ENCODE assay signal across 25 mouse cellular contexts in the genomic region with DNA sequence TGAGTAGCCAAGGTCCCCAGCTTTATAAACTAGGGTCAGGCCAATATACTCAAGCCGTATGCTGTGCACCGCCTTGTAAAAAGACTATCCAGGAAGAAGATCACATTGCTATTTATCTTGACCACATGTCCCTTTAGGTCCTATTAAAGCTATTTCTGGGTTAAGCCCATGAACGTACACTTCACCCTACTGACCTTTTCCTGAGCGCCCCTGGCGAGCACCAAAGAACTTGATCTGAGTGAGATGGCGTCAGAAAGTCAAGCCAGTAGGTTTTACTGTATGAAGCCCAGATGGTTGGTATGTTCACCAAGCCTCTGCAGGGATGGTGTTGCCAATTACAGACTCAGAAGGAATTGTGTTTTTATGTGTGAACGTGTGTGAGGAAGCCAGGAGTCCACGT. TPM values are rescaled to one million over a fixed set of nuclear protein-coding genes. Genes with fewer than 3 reads are reported as not detected.
DNase-seq lines count a peak whose midpoint lies in the region; ATAC-seq lines count a peak whose summit lies in the region.
"Had no signal": no experiment of that assay in that cellular context is flagged by ENCODE, and none has a peak within 500 bp of the region (broad histone marks: within the 10 kb centered on the region; RNA-seq: fewer than 3 reads in every experiment).

No protein-coding gene starts in this region.

- no peaks in the 10 kb centered on the region for H3K9me3 ChIP-seq in liver, embryonic 12.5 days (replicated peaks)
- no peaks in the 10 kb centered on the region for H3K9me3 ChIP-seq in liver, embryonic 11.5 days (ENCODE audit: control insufficient read depth, low read length)
- H3K9me3 ChIP-seq: embryonic facial prominence, embryonic 10.5 days; embryonic facial prominence, embryonic 12.5 days; forebrain, embryonic 13.5 days; forebrain, embryonic 15.5 days; G1E had no signal

- H3K36me3 ChIP-seq in liver, embryonic 12.5 days, result peaks cover 61% of the 10 kb centered on the region
- no peaks in the 10 kb centered on the region for H3K36me3 ChIP-seq in liver, embryonic 11.5 days (ENCODE audit: control insufficient read depth, insufficient read depth, low read length)
- H3K36me3 ChIP-seq: embryonic facial prominence, embryonic 10.5 days; embryonic facial prominence, embryonic 12.5 days; forebrain, embryonic 15.5 days had no signal

- H3K4me2 ChIP-seq in liver, embryonic 12.5 days, result no peak overlapping the region
- no peak overlapping the region for H3K4me2 ChIP-seq in liver, embryonic 11.5 days
- H3K4me2 ChIP-seq: embryonic facial prominence, embryonic 12.5 days; forebrain, embryonic 13.5 days; forebrain, embryonic 15.5 days had no signal

- peak; percentile 75 for DNase-seq in gastrocnemius, adult 18-20 months (ENCODE audit: low spot score)
- DNase-seq in gastrocnemius, postnatal 14 days, result no peak
- peak; percentile 38 for DNase-seq in gastrocnemius, postnatal 25 days
- DNase-seq in gastrocnemius, postnatal 10 days, result no peak
- DNase-seq in liver, embryonic 11.5 days (ENCODE audit: low spot score), result no peak
- peak; percentile 10 for DNase-seq in brain, adult 2 months (ENCODE audit: low read depth, low spot score)
- DNase-seq: adrenal gland, adult 2 months; adrenal gland, postnatal 10 days; adrenal gland, postnatal 25 days; B cell, adult 2 months; cerebellum, adult 11-12 months; cerebellum, adult 2 months; cerebellum, adult 9-10 months; cerebellum, postnatal 10 days; cerebellum, postnatal 25 days had no signal

- H3K9ac ChIP-seq in liver, embryonic 12.5 days, result no peak overlapping the region
- H3K9ac ChIP-seq in liver, embryonic 11.5 days (ENCODE audit: low read depth, low read length), result no peak overlapping the region
- H3K9ac ChIP-seq: embryonic facial prominence, embryonic 12.5 days; forebrain, embryonic 13.5 days; forebrain, embryonic 15.5 days had no signal

- ATAC-seq in liver, embryonic 12.5 days, result no peak
- ATAC-seq in liver, embryonic 11.5 days (replicated peaks; ENCODE audit: low FRiP score), result no peak
- no peak for ATAC-seq in activated CD4-positive, CD25-positive, alpha-beta regulatory T cell, adult 4 months
- ATAC-seq: CD4-positive, CD25-positive, alpha-beta regulatory T cell, adult 4 months; forebrain, embryonic 13.5 days; forebrain, embryonic 15.5 days; Patski had no signal

- H3K27ac ChIP-seq in liver, embryonic 12.5 days, result 0 out of 2 replicates have a peak overlapping the region, but pooled peaks have one; percentile 2
- no peak overlapping the region for H3K27ac ChIP-seq in liver, embryonic 11.5 days (ENCODE audit: low read depth, low read length)
- H3K27ac ChIP-seq: embryonic facial prominence, embryonic 10.5 days; embryonic facial prominence, embryonic 12.5 days; forebrain, embryonic 13.5 days; forebrain, embryonic 15.5 days had no signal

- no peak overlapping the region for H3K4me3 ChIP-seq in liver, embryonic 12.5 days
- H3K4me3 ChIP-seq in liver, embryonic 11.5 days (ENCODE audit: low read depth, low read length), result no peak overlapping the region
- H3K4me3 ChIP-seq: embryonic facial prominence, embryonic 10.5 days; embryonic facial prominence, embryonic 12.5 days; forebrain, embryonic 13.5 days; forebrain, embryonic 15.5 days had no signal

- peaks cover 4% of the 10 kb centered on the region; the same call in 1 of the 2 replicates for H3K27me3 ChIP-seq in liver, embryonic 12.5 days (replicated peaks)
- peaks cover 7% of the 10 kb centered on the region for H3K27me3 ChIP-seq in liver, embryonic 11.5 days (replicated peaks; ENCODE audit: control insufficient read depth, insufficient read depth, low read length)
- H3K27me3 ChIP-seq: CH12.LX; forebrain, embryonic 15.5 days had no signal

- WGBS in liver, embryonic 12.5 days (ENCODE audit: insufficient replicate concordance), result 84% methylated on average over 8 of the region's 8 CpGs
- 83% methylated on average over 8 of the region's 8 CpGs for WGBS in liver, embryonic 11.5 days

- peaks cover 50% of the 10 kb centered on the region for H3K4me1 ChIP-seq in liver, embryonic 12.5 days
- H3K4me1 ChIP-seq in liver, embryonic 11.5 days (replicated peaks; ENCODE audit: control insufficient read depth, insufficient read depth, low read length), result peaks cover 18% of the 10 kb centered on the region
- H3K4me1 ChIP-seq: embryonic facial prominence, embryonic 10.5 days; embryonic facial prominence, embryonic 12.5 days had no signal

- intact Hi-C loops in gastrocnemius, postnatal 14 days (cut with DNase I; ENCODE audit: low total_unique reads), result no loop called here

RNA-seq across cellular contexts. Expression of a gene that starts 26.8 kb away (rescaled TPM):
- 10 to 100 TPM; 44.0 to 52.1 TPM for total RNA-seq in gastrocnemius, adult 18-20 months (2021)
- 1 to 10 TPM; 9.4 to 9.5 TPM for total RNA-seq in gastrocnemius, postnatal 14 days (2021)
- 10 to 100 TPM; 19.3 to 25.8 TPM for total RNA-seq in gastrocnemius, postnatal 25 days (2021)
- total RNA-seq in gastrocnemius, postnatal 10 days (2021), result 1 to 10 TPM; 5.7 to 6.4 TPM
- polyA plus RNA-seq in liver, embryonic 12.5 days (2016; fragmentation: Nextera tagmentation; extraction: Ambion mirVana), result 29.8 and 32.2 TPM in 2 replicates
- 31.2 and 36.9 TPM in 2 replicates for polyA plus RNA-seq in liver, embryonic 11.5 days (2014; fragmentation: Nextera tagmentation; extraction: Ambion mirVana)
- polyA plus RNA-seq in activated CD4-positive, CD25-positive, alpha-beta regulatory T cell, adult 4 months (2017; shearing (Covaris generic)), result under 1 TPM in 1 of 2 experiments, not detected in 1; 0.11 TPM
- total RNA-seq: CH12.LX had no signal
- polyA plus RNA-seq: CD4-positive, CD25-positive, alpha-beta regulatory T cell, adult 4 months had no signal

RNA-seq across cellular contexts. Expression of a gene that starts 35.4 kb away (rescaled TPM):
- total RNA-seq in gastrocnemius, adult 18-20 months (2021), result 1 to 10 TPM; 6.7 to 6.9 TPM
- total RNA-seq in gastrocnemius, postnatal 14 days (2021), result 10 to 100 TPM in 1 of 2 experiments, 1 to 10 TPM in 1; 8.7 to 12.4 TPM
- 1 to 10 TPM; 9.2 to 9.3 TPM for total RNA-seq in gastrocnemius, postnatal 25 days (2021)
- total RNA-seq in gastrocnemius, postnatal 10 days (2021), result 10 to 100 TPM; 11.0 to 12.1 TPM
- 18.1 and 20.0 TPM in 2 replicates for polyA plus RNA-seq in liver, embryonic 12.5 days (2016; fragmentation: Nextera tagmentation; extraction: Ambion mirVana)
- 23.3 and 26.4 TPM in 2 replicates for polyA plus RNA-seq in liver, embryonic 11.5 days (2014; fragmentation: Nextera tagmentation; extraction: Ambion mirVana)
- polyA plus RNA-seq in activated CD4-positive, CD25-positive, alpha-beta regulatory T cell, adult 4 months (2017; shearing (Covaris generic)), result 10 to 100 TPM; 13.7 to 21.5 TPM

Comparison
In these comparisons a context has a peak if more than half of its experiments do, and no peak if none do; other contexts are left out.
1. DNase-seq: peak in gastrocnemius, adult 18-20 months (single experiment), gastrocnemius, postnatal 25 days (single experiment) and brain, adult 2 months (single experiment); none in gastrocnemius, postnatal 14 days (single experiment), gastrocnemius, postnatal 10 days (single experiment) and liver, embryonic 11.5 days (single experiment).